Mouse (Mus musculus) heart, adult 18-20 months (tissue): Measurements from ENCODE around the gene Dynlt1f. TPM values are rescaled to one million over a fixed set of nuclear protein-coding genes. Genes with fewer than 3 reads are reported as not detected.
"Not testable (repeated sequence)": the region's sequence is repeated elsewhere in the genome, so short reads cannot be mapped to it uniquely, and the experiment has no call there.

ENCODE experiments used
- DNase-seq, 2 experiments: peaks; one replicate each; pipeline ENCODE4 v3.0.0; 2021 to 2022; ENCODE audit warnings: mixed read lengths in 1 of 2
- long read RNA-seq, 2 experiments: library from polyadenylated mRNA; stranded (forward); transcript quantifications; one replicate each; pipeline ENCODE4 v2.0.0; 2021
- total RNA-seq, 2 experiments: library from RNA; stranded (reverse); gene quantifications; 2 replicates each; pipeline ENCODE4 v1.2.3; 2021

The Dynlt1f gene
- 10 to 100 TPM; 36.8 to 40.4 TPM for total RNA-seq
- long read RNA-seq, experiment 1, partial matches to known transcripts = 1 of 4 reads
- long read RNA-seq, experiment 1, other reads (novel, unspliced or antisense) = 0 of 4 reads
- long read RNA-seq, experiment 2, partial matches to known transcripts = 1 of 4 reads
- long read RNA-seq, experiment 2, other reads (novel, unspliced or antisense) = 0 of 4 reads

DNA sequence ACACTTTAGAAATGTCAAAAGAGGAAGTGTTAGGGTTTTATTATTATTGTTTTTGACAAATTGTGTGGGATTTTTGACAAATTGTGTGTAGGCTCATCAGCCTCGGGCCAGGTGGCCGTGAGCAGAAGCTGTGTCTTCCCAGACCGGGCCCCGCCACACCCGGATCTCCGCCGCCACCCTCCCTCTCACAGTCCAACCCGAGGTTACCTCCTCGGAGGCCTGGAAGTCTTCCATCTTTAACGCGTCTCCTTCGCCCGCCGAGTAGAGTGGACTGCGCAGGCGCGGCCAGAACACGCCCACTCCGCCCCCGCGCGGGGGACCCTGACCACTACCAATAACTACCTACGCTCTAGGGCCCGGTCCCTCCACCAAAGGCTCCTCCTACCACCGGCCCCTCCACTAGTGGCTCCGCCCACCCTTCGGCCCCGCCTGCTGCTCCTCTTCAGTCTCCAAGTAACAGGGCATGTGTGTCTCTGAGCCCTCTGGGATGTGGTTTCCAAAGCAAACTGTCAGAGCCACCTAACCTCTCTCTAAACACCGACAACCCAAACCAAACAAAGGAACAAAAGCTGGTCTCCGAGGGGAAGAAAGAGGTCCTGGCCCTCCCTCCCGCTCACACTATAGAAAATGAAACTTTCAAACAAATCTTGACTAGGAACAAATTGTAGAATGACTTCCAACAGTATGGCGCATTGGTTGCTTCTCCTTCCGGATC lies at the start of gene Dynlt1f:
Gene Dynlt1f, minus strand, starts transcription at position 334 of the 715 bp plus-strand sequence.
- peak; percentile 87 to 89 for DNase-seq

DNA sequence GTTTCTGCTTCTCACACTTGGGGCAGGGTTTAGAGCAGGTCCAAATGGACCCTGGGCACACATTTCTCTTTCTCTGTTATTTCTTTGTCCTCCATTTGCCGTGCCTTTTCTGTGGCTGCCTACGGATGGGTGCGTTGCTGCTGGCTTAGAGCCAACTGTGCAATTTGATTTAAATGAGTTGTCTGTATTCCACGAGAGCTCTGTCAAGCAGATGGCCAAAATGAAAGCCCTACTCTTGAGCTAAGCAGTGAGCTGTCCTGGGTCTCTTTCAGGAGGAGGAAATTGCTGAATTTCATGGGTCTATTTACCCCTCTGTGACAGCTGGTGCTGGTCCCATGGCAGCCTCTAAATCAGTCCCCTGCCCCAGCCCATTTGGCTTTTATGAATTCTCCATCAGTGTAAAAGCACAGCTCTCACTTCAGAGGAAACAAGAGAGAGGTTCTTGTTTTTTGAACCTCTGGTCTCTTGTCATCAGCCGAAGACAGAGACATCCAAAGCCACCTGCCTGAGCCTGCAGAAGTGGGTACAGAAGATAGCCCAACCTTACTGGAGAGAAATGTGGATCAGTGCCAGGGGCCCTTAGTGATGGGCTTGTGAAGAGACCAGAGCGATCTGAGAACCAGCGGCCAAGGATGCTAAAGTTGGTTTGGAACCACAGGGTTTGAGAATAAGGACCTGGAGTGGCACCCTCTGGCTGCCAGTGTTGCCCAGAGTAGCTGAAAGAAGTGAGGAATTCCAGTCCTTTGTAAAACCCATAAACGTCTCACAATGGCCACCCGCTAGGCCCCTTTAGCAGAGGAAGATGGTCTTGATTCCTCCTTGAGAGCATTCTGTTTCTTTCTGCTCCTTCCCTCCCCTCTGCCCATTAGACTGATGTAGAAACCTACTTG lies 47.9 kb upstream of the Dynlt1f start:
- not testable (repeated sequence) for DNase-seq

DNA sequence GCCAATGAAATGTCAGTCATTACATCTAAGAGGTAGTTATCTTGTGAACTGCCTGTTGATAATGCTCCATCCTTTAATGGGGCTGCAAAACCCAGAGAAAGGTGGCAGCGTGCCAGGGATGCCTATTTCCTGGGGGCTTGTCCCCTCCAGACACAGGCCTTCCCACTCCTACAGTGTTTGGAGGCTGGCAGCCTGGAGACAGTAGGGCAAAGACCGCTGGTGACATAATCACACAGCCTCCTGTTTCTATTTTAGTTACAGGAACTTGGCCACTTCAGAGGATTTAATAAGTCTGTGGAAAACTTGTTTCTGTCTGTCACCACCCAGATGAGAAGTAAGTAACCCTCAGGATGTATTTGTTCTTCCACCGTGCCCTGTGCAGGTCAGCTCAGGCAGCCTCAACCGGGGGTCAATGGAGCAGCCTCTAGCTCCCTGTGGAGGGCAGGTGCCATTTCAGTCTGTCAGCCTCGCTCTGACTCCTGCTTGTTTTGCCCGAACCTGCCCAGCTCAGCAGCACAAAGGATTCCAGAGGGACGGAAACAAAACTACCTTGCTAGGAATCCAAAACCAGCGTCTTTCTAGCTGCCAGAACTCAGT lies 47.0 kb upstream of the Dynlt1f start:
- DNase-seq = not testable (repeated sequence)

DNA sequence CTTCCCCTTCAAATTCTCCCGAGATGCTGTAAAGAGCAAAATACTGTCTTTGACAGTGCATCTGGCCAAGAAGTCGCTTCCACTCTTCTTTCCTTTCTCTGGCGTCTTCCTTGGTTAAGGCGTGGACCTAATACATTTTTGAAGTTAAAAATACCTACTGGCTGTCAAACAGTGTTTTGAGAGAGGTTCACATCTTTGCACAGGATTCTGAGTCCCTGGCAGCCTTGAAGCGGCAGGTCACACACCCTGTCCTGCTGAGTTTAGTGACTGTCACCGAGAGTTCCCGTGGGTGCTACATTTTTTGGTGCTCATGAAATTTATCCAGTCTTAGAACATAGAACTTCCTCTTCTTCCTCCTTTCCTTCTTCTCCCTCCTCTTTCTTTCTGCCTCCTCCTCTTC lies 44.4 kb upstream of the Dynlt1f start:
- not testable (repeated sequence) for DNase-seq

DNA sequence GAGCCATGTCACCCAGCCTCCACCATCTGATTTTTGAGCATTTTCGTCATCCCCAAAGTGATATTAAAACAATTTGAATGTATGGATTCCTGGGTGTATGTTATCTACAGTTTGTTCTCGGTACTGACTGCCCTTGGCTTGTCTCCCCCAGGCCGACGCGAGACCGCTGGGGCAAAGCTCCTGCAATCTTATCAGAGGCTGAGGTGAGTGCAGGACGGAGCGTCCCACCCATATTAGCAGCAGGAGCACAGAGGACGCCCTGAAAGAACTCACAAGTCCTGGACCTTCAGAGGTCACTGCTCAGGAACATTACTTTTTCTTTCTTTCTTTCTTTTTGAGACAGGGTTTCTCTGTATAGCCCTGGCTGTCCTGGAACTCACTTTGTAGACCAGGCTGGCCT lies 43.8 kb upstream of the Dynlt1f start:
- not testable (repeated sequence) for DNase-seq

DNA sequence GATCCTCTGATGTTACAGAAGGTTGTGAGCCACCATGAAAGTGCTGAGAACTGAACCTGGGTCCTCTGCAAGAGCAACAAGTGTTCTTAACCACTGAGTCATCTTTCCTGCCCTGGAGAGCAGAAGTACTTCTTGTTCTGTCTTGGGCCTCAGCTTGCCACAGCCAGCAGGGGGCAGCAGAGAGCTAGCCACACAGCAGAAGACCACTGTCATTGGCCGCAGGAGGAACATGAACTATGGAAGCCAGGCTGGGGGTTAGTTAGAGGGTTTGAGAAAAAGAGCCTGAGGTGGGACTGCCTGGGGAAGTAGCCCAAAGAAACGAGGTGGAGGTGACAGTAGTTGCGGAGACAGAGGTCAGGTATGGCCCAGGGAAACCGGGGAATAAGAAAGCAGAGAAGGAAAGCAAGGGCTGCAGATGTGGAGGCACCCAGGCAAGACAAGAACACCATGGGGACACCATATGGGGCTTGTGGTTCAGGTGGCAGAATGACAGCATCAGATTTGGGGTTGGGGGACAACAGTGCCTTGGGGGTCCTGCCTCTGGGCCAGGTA lies 41.6 kb upstream of the Dynlt1f start:
- peak; percentile 56 to 69 for DNase-seq

DNA sequence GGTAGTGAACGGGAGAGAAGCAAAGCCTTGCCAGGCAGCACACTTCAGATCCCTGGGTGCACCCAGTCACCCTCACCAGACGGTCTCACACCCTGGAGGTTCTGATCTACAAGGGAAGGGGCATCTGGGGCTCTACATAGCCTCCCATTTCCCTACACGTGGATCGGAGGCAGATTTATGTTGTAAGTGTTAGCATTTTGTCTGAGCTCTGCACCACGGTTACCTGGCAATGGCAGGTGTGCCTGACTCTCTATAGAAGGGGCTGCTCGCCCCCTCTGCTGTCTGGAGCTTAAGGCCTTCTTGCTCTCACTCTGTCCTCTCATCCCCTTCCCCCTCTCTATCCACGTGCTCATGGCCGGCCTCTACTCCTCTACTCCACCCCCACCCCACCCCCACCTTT lies 40.8 kb upstream of the Dynlt1f start:
- DNase-seq = not testable (repeated sequence)

DNA sequence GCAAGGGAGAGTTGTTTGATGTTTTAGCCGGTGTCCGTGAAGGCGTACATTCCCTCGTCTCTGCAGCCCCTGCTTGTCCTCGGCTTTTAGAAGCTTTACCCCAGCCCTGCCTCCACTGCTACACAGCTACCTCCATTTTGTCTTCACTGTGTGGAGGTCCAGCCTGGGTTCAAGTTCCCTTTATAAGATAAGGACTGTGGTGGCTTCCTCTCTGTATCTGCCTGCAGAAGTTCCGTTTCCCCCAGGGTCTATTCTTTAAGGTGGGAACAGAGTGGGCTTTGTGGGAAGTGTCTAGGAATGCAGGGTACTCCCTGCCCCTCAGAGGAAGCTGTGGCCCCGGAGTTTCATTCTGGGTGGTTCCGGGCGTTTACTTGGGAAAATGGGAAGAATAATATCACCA lies 40.0 kb upstream of the Dynlt1f start:
- not testable (repeated sequence) for DNase-seq

DNA sequence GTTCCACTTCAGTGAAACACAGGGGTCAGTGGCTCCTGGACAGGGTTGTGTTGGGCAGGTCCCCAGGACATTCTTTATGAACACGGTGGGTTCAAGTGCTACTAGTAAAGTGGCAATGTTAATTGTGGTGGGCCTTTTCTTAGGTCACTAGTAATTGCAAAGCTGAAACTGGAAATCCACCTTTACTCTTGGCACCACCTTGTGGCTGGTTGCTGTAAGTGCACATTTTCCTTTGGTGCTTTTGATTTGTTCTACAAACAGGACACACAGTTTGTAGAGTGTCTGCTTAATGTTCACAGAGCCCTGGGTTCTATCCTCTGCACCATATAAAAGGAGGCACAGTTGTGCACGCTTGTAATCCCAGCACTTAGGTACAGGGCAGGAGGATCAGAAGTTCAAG lies 35.9 kb upstream of the Dynlt1f start:
- peak; percentile 85 to 97 for DNase-seq

DNA sequence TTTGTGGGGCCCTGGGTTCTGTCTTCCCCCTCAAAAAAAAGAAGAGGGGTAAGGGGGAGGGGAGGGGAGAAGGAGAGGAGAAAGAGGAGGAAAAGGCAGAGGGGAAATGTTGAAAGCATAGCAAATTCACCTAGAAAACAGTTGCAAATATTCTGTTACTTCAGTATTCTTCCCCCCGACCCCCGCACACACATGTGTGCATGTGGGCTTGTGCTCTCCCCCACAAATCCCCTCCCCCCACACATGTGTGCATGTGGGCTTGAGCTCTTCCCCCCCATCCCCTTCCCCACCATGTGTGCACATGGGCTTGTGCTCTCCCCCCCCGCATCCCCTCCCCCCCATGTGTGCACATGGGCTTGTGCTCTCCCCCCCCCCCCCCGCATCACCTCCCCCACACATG lies 33.6 kb upstream of the Dynlt1f start:
- not testable (repeated sequence) for DNase-seq

DNA sequence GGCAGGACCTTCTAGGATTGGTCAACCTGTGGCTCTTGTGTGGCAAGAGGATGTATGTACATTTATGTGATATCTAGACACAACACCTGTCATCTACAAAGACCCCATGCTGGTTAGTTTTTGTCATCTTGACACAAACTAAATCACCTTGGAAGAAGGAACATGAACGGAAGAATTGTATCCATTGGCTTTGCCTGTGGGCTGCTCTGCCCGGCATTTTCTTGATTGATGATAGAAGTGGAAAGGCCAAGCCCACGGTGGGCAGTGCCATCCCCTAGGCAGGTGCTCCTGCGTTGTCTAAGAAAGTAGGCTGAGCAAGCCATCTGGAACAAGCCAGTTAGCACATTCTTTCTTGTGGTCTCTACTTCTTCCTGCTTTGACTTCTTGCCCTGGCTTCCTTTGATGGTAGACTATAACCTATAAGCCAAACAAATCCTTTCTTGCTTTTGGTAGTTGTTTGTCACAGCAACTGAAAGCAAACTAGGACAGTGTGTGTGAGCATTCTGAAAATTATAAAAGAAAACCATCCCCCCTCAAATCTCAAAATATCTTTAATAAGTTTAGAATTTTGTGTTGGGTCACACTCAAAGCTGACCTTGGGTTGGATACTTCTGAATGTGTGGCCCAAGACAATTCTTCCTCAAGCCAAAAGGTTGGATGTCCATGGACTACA lies 30.7 kb upstream of the Dynlt1f start:
- DNase-seq = not testable (repeated sequence)

DNA sequence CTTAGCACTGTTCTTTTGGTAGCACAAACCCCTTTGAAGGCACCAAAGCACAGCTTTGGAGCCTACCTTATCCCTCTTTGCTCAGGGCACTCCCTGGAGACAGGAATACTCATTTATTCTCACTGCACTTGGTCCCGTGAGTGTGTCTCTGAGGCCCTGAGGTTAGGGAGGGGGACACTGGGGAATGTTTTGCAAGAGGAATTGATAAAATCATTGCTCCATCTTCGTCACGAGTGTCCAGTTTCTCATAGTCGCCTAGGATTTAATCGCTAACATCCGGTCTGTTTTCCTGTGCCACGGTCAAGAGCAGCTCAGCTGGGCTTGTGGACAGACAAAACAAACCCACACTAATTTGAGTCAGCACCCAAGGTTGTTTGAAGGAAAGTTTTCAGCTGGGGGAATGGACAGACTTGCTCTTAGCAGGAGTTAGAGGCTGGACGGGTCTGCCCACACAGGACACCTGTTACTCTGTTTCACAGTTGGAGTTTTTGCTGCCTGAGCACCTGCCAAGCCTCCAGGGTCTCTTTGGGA lies 29.7 kb upstream of the Dynlt1f start:
- peak; percentile 55 to 68 for DNase-seq

DNA sequence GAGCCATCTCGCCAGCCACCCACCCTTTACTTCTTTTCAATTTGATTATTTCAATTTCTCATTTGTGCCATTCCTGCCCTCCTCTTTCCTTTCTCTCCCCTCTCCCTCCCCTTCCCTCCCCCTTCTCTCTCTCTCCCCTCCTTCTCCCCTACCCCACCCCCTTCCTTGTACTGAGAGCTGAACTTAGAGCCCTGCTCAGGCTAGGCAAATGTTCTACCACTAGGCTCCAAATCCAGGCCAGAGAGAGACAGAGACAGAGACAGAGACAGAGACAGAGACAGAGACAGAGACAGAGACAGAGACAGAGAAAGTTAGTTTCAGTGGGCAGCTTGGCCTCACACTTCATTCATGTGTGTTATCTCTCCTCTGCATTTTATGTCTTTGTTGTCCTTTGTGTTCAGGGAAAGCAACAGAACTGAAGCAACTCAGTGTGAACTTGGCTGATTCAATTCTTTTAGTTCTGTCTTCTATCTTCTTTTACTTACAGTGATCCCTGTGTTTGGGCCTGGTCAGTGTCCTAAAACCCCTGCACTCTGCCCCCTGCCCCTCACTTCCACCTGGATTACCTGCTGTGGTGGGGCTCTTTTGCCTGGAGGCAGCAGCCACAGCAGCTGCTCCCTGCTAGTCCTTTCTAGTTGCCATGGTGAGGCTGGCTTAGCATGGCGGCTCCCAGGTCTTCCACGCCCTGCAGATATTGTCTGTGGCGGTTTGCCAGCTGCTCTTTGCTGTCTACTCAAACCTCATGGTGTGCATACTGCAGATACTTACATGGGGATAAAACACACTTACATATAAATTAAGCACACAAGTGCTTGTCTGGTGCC lies 29.0 kb upstream of the Dynlt1f start:
- DNase-seq = not testable (repeated sequence)

DNA sequence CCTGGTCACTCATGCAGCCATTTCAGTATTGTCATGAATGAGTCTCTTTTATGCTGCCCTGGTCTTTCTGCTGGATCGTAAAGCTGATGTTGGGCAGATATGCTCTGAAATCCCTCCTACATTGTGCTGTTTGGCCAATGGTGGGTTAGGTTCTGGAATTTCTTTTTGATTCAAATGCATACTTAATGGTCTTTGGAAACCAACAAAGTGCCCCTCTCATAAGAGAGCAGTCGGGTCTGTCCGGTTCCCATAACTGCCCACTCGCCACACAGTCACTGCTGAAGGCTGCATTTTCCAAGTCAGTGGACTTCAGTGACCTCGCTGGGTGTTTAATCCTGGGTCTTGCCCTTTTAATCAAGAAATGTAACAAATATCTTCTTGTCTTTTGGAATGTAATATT lies 28.0 kb upstream of the Dynlt1f start:
- not testable (repeated sequence) for DNase-seq

DNA sequence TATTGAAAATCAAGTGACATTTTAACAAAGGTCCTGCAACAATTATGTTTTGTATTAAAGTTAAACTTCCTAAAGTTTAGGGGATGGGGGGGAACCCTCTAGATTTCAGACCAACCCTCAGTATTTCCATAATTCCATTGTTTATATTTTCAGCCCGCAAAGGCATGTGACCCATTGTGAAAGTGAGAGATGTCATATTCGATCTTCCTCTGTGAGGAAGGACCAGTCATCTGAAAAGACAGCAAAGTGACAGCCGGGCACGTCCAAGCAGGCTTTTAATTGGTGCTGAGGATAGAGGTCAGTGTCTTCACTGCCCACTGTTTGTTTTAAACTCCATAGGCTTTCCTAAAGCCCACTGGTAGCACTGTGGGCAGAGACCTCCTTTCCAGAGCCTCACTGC lies 26.0 kb upstream of the Dynlt1f start:
- not testable (repeated sequence) for DNase-seq

DNA sequence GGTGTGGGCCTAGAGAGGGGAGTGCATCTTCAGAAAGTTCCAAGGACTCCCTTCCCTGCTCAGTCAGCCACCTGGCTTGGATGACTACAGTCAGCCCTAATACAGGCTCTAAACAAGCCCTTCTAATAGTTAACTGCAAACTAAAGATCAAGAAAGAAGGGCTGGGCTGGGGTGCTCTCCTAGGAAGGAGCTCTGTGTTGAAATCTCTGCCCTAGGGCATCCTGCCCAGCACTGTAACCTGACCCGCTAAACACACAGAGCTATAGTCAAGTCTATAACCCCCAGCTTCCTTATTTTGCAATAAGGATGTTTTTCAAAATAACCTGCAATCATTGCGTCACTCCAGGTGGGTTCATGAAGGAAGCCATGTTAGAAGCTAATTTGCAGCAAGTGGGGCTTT lies 22.4 kb upstream of the Dynlt1f start:
- DNase-seq = not testable (repeated sequence)

DNA sequence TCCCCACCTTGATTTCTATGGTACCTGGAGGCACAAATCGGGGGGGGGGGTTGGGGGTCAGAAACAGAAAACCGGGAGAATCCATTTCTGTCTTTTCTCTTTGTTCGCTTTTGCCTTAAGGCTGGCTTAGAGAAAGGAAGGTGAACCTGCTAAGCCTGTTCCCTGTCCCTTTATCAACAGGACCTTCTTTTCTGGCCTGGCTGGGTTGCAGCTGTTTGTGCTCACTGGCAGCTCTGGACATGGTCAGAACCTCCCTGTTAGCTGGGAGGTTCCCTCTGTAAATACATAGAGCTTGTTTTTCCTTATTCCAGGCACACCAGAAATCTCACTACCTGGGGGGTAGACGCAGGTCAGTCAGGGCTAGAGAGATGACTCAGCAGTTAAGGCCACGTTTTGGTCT lies 18.6 kb upstream of the Dynlt1f start:
- not testable (repeated sequence) for DNase-seq

DNA sequence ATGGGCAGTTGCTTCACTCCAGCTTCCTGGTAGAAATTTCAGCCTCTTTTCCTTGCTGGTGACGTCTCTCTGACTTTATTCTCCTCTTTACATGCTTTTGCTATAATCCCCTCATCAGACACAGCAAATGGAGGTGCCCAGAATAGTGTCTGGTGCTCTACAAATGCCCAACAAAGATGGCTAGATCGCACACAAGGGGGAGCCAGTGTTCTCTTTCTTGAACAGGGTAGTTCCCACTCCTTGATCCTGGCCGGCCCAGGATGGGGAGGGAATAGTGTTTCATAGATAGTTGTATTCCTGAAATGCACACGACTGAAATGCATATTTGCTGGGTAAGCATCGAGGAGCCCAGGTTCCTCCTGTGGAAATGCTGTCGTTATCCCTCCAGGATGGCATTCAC lies 12.8 kb upstream of the Dynlt1f start:
- not testable (repeated sequence) for DNase-seq

DNA sequence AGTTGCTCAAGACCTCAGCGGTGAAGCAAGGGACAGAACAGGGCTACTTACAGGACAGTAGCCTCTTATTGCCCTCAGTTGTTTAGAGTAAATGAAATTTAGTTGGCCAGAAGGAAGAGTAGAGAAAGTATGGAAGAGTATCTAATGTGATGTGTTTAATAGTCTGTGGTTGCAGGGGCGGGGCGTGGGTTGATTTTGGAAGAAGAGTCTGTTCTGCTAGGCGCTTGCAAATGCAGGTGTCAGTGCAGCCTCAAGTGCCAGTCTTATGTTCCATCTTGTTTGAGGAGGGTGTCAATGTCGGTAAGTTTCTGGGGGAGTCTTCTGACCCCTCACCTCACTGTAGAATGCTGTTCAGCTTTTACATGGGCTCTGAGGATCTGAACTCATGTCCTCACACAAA lies 9.7 kb upstream of the Dynlt1f start:
- DNase-seq = not testable (repeated sequence)

DNA sequence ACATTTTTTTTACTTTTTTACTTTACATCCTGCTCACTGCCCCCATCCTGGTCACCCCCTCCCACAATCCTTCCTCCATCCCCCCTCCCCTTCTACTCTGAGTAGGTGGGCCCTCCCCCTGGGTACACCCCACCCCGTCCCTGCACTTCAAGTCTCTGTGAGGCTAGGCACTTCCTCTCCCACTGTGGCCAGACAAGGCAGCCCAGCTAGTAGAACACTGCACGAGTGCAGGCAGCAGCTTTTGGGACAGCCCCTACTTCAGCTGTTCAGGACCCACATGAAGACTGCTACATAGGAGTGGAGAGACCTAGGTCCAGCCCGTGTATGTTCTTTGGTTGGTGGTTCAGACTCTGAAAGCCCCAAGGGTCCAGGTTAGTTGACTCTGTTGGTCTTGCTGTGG lies 7.1 kb upstream of the Dynlt1f start:
- DNase-seq = not testable (repeated sequence)
